Mouse (Mus musculus) stomach, embryonic 16.5 days (tissue): Measurements from ENCODE around the gene Plekho1. TPM values are rescaled to one million over a fixed set of nuclear protein-coding genes. Genes with fewer than 3 reads are reported as not detected.
"Not testable (repeated sequence)": the region's sequence is repeated elsewhere in the genome, so short reads cannot be mapped to it uniquely, and the experiment has no call there.

Experiments used
- ATAC-seq: fragments of 200-750 bp; cut with Nextera tagmentation; 2 replicates; pipeline ENCODE4 v1.8.0; 2017; ENCODE audit warnings: moderate number of reproducible peaks, moderate TSS enrichment; ENCODE audit not compliant: insufficient read depth, low FRiP score
- H3K27ac ChIP-seq: fragments of 300-500 bp; sonication (generic); 2 replicates; pipeline ENCODE4 v1.5.1; 2014; ENCODE audit warnings: low read length
- H3K27me3 ChIP-seq: fragments of 300-500 bp; sonication (generic); 2 replicates; pipeline ENCODE4 v1.6.1; 2014; ENCODE audit warnings: low read length, control low read depth, mixed read lengths; ENCODE audit not compliant: control insufficient read depth, insufficient read depth
- H3K36me3 ChIP-seq: fragments of 300-500 bp; sonication (generic); 2 replicates; pipeline ENCODE4 v1.6.1; 2014; ENCODE audit warnings: low read length; ENCODE audit not compliant: control insufficient read depth, insufficient read depth
- H3K4me1 ChIP-seq: fragments of 300-500 bp; sonication (generic); 2 replicates; pipeline ENCODE4 v1.6.1; 2014; ENCODE audit warnings: low read length, control low read depth, mixed read lengths; ENCODE audit not compliant: control insufficient read depth, insufficient read depth
- H3K4me2 ChIP-seq: fragments of 300-500 bp; sonication (generic); 2 replicates; pipeline ENCODE4 v1.6.1; 2014; ENCODE audit warnings: low read depth, low read length, mixed read lengths
- H3K4me3 ChIP-seq: fragments of 300-500 bp; sonication (generic); replicated peaks from 2 replicates; pipeline ENCODE4 v1.5.1; 2014; ENCODE audit warnings: mild to moderate bottlenecking, low read length
- H3K9ac ChIP-seq: fragments of 300-500 bp; sonication (generic); 2 replicates; pipeline ENCODE4 v1.6.1; 2014; ENCODE audit warnings: low read length
- H3K9me3 ChIP-seq: fragments of 300-500 bp; sonication (generic); replicated peaks from 2 replicates; pipeline ENCODE4 v1.6.1; 2016; ENCODE audit warnings: low read length, control low read depth; ENCODE audit not compliant: control insufficient read depth
- WGBS: fragments of 180-500 bp; shearing (Covaris S2); extraction: QIAGEN DNeasy Blood & Tissue Kit; methylation state at CpG from one replicate; pipeline ENCODE4 v1.1.7; 2014; 5-methylcytosine and 5-hydroxymethylcytosine counted together
- polyA plus RNA-seq: library from polyadenylated mRNA; unstranded; fragments of >200 nt; fragmentation: Nextera tagmentation; extraction: Ambion mirVana; gene quantifications from 2 replicates; pipeline ENCODE4 v1.2.1, GENCODE M21; 2015

Gene Plekho1
- 20.6 and 25.7 TPM in 2 replicates for polyA plus RNA-seq

- Histone ChIP-seq H3K36me3 (no peaks in the 10 kb centered on the region), H3K4me2 (peak within 1 kb of the TSS; percentile 76), H3K4me1 (peaks cover 18% of the 10 kb centered on the region), H3K4me3 (peak within 1 kb of the TSS; percentile 74), H3K9ac (peak within 1 kb of the TSS; percentile 79), H3K27me3 (no peaks in the 10 kb centered on the region), H3K9me3 (no peaks in the 10 kb centered on the region), H3K27ac (peak within 1 kb of the TSS; percentile 96)
- ATAC-seq = peak; percentile 57; the same call in 1 of the 2 replicates
- under 1% methylated on average over 59 of the region's 84 CpGs for WGBS
Observed at GRCm38 (mm10) chr3:95995802-95996428, at the start of gene Plekho1. Gene Plekho1 (minus strand): TSS chr3:95996001.

GRCm38 (mm10) chr3:96044559-96044958, 48.8 kb upstream of the Plekho1 start:
- not testable (repeated sequence) for H3K27ac ChIP-seq, H3K4me3 ChIP-seq, H3K9me3 ChIP-seq, H3K36me3 ChIP-seq, H3K4me2 ChIP-seq, H3K27me3 ChIP-seq, ATAC-seq, H3K9ac ChIP-seq, H3K4me1 ChIP-seq
- WGBS = 91% methylated on average over 3 of the region's 3 CpGs

GRCm38 (mm10) chr3:96043104-96043503, 47.3 kb upstream of the Plekho1 start:
- ATAC-seq = no peak
- Histone ChIP-seq H3K9ac (no peak overlapping the region), H3K36me3 (no peaks in the 10 kb centered on the region), H3K4me1 (no peaks in the 10 kb centered on the region), H3K4me3 (no peak overlapping the region), H3K27ac (no peak overlapping the region), H3K4me2 (no peak overlapping the region), H3K9me3 (no peaks in the 10 kb centered on the region), H3K27me3 (no peaks in the 10 kb centered on the region)
- 83% methylated on average over 1 of the region's 1 CpGs for WGBS

GRCm38 (mm10) chr3:96041079-96041478, 45.3 kb upstream of the Plekho1 start:
- Histone ChIP-seq H3K9ac (no peak overlapping the region), H3K27me3 (no peaks in the 10 kb centered on the region), H3K4me2 (no peak overlapping the region), H3K9me3 (no peaks in the 10 kb centered on the region), H3K36me3 (no peaks in the 10 kb centered on the region), H3K27ac (no peak overlapping the region), H3K4me3 (no peak overlapping the region), H3K4me1 (no peaks in the 10 kb centered on the region)
- no peak for ATAC-seq
- WGBS = 92% methylated on average over 6 of the region's 6 CpGs

- Histone ChIP-seq H3K27ac (no peak overlapping the region), H3K4me2 (no peak overlapping the region), H3K4me1 (no peaks in the 10 kb centered on the region), H3K36me3 (no peaks in the 10 kb centered on the region), H3K9me3 (no peaks in the 10 kb centered on the region), H3K27me3 (no peaks in the 10 kb centered on the region), H3K4me3 (no peak overlapping the region), H3K9ac (no peak overlapping the region)
- ATAC-seq = no peak
- WGBS = 93% methylated on average over 2 of the region's 2 CpGs
Observed at GRCm38 (mm10) chr3:96040663-96041006, 44.8 kb upstream of the Plekho1 start.

GRCm38 (mm10) chr3:96039857-96040662, 44.3 kb upstream of the Plekho1 start:
- 75% methylated on average over 9 of the region's 9 CpGs for WGBS
- H3K4me3 ChIP-seq = no peak overlapping the region
- no peaks in the 10 kb centered on the region for H3K4me1 ChIP-seq
- H3K36me3 ChIP-seq = no peaks in the 10 kb centered on the region
- no peak overlapping the region for H3K4me2 ChIP-seq
- H3K27ac ChIP-seq = no peak overlapping the region
- ATAC-seq = no peak
- no peaks in the 10 kb centered on the region for H3K9me3 ChIP-seq
- H3K27me3 ChIP-seq = no peaks in the 10 kb centered on the region
- H3K9ac ChIP-seq = no peak overlapping the region

- Histone ChIP-seq H3K9ac (no peak overlapping the region), H3K4me1 (no peaks in the 10 kb centered on the region), H3K4me2 (no peak overlapping the region), H3K36me3 (no peaks in the 10 kb centered on the region), H3K4me3 (no peak overlapping the region), H3K27ac (no peak overlapping the region), H3K9me3 (no peaks in the 10 kb centered on the region), H3K27me3 (no peaks in the 10 kb centered on the region)
- ATAC-seq = no peak
- whole genome bisulfite sequencing = 93% methylated on average over 4 of the region's 4 CpGs
Observed at GRCm38 (mm10) chr3:96038851-96039250, 43.0 kb upstream of the Plekho1 start.

GRCm38 (mm10) chr3:96038156-96038555, 42.4 kb upstream of the Plekho1 start:
- Histone ChIP-seq H3K9ac (no peak overlapping the region), H3K27me3 (no peaks in the 10 kb centered on the region), H3K36me3 (no peaks in the 10 kb centered on the region), H3K4me2 (no peak overlapping the region), H3K9me3 (no peaks in the 10 kb centered on the region), H3K4me1 (no peaks in the 10 kb centered on the region), H3K4me3 (no peak overlapping the region), H3K27ac (no peak overlapping the region)
- WGBS = 78% methylated on average over 5 of the region's 5 CpGs
- ATAC-seq = no peak

- Histone ChIP-seq H3K27ac (no peak overlapping the region), H3K36me3 (no peaks in the 10 kb centered on the region), H3K9me3 (no peaks in the 10 kb centered on the region), H3K27me3 (no peaks in the 10 kb centered on the region), H3K4me2 (no peak overlapping the region), H3K9ac (no peak overlapping the region), H3K4me3 (no peak overlapping the region), H3K4me1 (no peaks in the 10 kb centered on the region)
- ATAC-seq = no peak
- 83% methylated on average over 6 of the region's 6 CpGs for WGBS
Observed at GRCm38 (mm10) chr3:96036796-96037195, 41.0 kb upstream of the Plekho1 start.
